Mouse (Mus musculus): ENCODE measurements around the gene Kif5a. TPM values are rescaled to one million over a fixed set of nuclear protein-coding genes. Genes with fewer than 3 reads are reported as not detected.
"Not testable (repeated sequence)": the region's sequence is repeated elsewhere in the genome, so short reads cannot be mapped to it uniquely, and the experiment has no call there.

The Kif5a gene
- polyA plus RNA-seq, 1 experiment from 2014 or later = 0.06 TPM

DNA sequence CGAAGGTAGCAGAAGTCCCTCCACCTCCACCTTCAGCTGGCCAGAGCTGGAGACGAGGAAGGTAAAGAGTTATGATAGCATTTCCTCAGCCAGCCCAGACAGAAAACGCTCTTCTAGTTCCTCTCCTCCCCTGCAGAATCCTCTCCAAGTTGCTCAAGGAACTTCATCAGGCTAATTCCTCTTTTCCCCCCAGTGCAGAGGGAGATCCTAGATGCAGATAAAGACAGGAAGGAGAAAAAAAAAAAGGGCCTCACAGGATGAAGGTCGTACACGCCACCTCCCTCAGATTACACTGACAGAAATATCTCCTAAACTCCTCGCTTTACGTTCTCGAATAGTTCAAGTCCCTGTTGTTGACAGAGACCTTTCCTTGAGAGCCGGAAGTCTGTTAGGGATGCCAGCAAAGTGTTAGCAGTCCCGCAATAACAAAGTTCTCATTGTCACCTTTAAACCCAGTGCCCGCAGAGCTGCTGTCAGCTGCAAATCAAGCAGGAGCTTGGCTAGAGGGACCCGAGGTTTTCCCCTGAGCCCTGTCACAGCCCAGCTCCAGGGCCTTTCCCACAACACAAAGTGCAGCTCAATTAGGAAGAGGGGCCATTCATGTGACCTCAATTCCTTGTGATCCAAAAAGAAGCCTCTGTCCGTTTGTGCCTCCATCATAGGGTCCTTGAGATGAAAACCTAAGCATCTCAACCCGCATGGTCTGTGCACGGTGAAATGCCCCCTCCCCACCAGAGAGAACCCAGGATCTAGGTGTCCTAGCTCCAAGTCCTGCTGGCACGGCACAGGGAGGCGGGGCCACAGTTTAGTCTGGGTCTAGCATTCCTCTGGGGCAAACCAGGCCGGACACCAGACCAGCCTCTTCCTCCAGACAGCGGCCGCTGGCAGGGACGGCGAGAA lies 68.5 kb downstream of the Kif5a start:
- Histone ChIP-seq H3K9me3 (ENCODE audit: low read length) (no peaks in the 10 kb centered on the region), H3K4me3 (ENCODE audit: low read depth, low read length) (peak overlapping the region; percentile 95), H3K27me3 (ENCODE audit: insufficient read depth, low read length) (peaks cover 7% of the 10 kb centered on the region; the same call in 1 of the 2 replicates), H3K9ac (replicated peaks) (peak overlapping the region; percentile 95), H3K27ac (ENCODE audit: low read depth) (peak overlapping the region; percentile 89), H3K36me3 (replicated peaks; ENCODE audit: insufficient read depth, low read length) (peaks cover 18% of the 10 kb centered on the region), H3K4me2 (ENCODE audit: low read depth, low read length) (peak overlapping the region; percentile 99), H3K4me1 (ENCODE audit: insufficient read depth) (peaks cover 27% of the 10 kb centered on the region)
- ATAC-seq (peak; percentile 70), DNase-seq (peak; percentile 66)
- TF ChIP-seq EP300 (IDR thresholded peaks at IDR 0.05; ENCODE audit: low read depth) (no peak), CTCF (IDR thresholded peaks at IDR 0.05; ENCODE audit: low read depth) (no peak)
- WGBS (ENCODE audit: insufficient replicate concordance) = 11% methylated on average over 22 of the region's 22 CpGs

DNA sequence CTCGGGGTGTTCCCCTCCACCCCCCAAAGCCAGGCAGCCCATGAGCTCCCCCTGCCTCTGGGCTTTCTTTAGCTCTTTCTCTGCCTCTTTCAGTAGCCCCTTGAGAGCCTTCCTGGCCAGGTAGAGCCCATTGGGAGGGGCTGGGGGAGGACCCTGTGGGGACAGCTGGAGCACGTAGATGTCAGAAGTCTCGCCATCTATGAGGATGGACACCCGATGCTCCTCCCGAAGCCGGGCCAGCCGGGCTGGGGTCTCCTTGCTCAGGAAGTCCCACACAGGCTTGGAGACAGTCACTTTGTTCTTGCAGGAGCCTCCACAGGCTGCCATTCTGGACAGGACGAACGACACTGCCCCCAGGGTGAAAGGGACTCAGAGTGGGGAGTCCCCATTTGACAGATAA lies 70.1 kb downstream of the Kif5a start:
- 78% methylated on average over 9 of the region's 9 CpGs for WGBS (ENCODE audit: insufficient replicate concordance)
- no peak overlapping the region for H3K4me2 ChIP-seq (ENCODE audit: low read depth, low read length)
- ATAC-seq = no peak
- peaks cover 44% of the 10 kb centered on the region for H3K4me1 ChIP-seq (ENCODE audit: insufficient read depth)
- no peak for TF ChIP-seq CTCF (IDR thresholded peaks at IDR 0.05; ENCODE audit: low read depth)
- TF ChIP-seq EP300 (IDR thresholded peaks at IDR 0.05; ENCODE audit: low read depth) = no peak
- peaks cover 2% of the 10 kb centered on the region; the same call in 1 of the 2 replicates for H3K36me3 ChIP-seq (replicated peaks; ENCODE audit: insufficient read depth, low read length)
- no peak for DNase-seq
- no peaks in the 10 kb centered on the region for H3K9me3 ChIP-seq (ENCODE audit: low read length)
- H3K4me3 ChIP-seq (ENCODE audit: low read depth, low read length) = no peak overlapping the region
- H3K27me3 ChIP-seq (ENCODE audit: insufficient read depth, low read length) = peaks cover 23% of the 10 kb centered on the region
- H3K9ac ChIP-seq (replicated peaks) = no peak overlapping the region
- no peak overlapping the region for H3K27ac ChIP-seq (ENCODE audit: low read depth)

DNA sequence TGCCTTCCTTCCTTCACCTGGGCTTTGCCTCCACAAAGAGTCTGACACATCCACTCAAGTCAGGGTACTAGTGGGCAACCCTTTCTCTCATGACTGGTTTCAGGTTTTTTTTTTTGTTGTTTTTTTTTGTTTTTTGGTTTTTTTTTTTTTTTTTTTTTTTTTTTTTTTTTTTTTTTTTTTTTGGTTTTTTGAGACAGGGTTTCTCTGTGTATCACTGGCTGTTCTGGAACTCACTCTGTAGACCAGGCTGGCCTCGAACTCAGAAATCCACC lies 71.2 kb downstream of the Kif5a start:
- DNase-seq; H3K9ac ChIP-seq (replicated peaks); H3K36me3 ChIP-seq (replicated peaks; ENCODE audit: insufficient read depth, low read length); H3K9me3 ChIP-seq (ENCODE audit: low read length); H3K4me3 ChIP-seq (ENCODE audit: low read depth, low read length); ATAC-seq; H3K4me2 ChIP-seq (ENCODE audit: low read depth, low read length): not testable (repeated sequence)
- WGBS (ENCODE audit: insufficient replicate concordance) = 84% methylated on average over 1 of the region's 1 CpGs
- Histone ChIP-seq H3K27ac (ENCODE audit: low read depth) (0 out of 2 replicates have a peak overlapping the region, but pooled peaks have one; percentile 1), H3K27me3 (ENCODE audit: insufficient read depth, low read length) (peaks cover 31% of the 10 kb centered on the region), H3K4me1 (ENCODE audit: insufficient read depth) (peaks cover 45% of the 10 kb centered on the region)

GRCm38 (mm10) chr10:127191191-127192056 lies 71.7 kb downstream of the Kif5a start:
- no peaks in the 10 kb centered on the region; the same call in 1 of the 2 replicates for H3K9me3 ChIP-seq (ENCODE audit: low read length)
- H3K4me1 ChIP-seq (ENCODE audit: insufficient read depth) = peaks cover 45% of the 10 kb centered on the region
- H3K4me2 ChIP-seq (ENCODE audit: low read depth, low read length) = no peak overlapping the region
- no peaks in the 10 kb centered on the region for H3K36me3 ChIP-seq (replicated peaks; ENCODE audit: insufficient read depth, low read length)
- no peak for DNase-seq
- WGBS (ENCODE audit: insufficient replicate concordance) = 66% methylated on average over 19 of the region's 19 CpGs
- H3K4me3 ChIP-seq (ENCODE audit: low read depth, low read length) = no peak overlapping the region
- H3K27ac ChIP-seq (ENCODE audit: low read depth) = peak overlapping the region; percentile 66; the same call in 1 of the 2 replicates
- no peak overlapping the region for H3K9ac ChIP-seq (replicated peaks)
- ATAC-seq = no peak
- H3K27me3 ChIP-seq (ENCODE audit: insufficient read depth, low read length) = peaks cover 31% of the 10 kb centered on the region
- no peak for TF ChIP-seq CTCF (IDR thresholded peaks at IDR 0.05; ENCODE audit: low read depth)
- no peak for TF ChIP-seq EP300 (IDR thresholded peaks at IDR 0.05; ENCODE audit: low read depth)

DNA sequence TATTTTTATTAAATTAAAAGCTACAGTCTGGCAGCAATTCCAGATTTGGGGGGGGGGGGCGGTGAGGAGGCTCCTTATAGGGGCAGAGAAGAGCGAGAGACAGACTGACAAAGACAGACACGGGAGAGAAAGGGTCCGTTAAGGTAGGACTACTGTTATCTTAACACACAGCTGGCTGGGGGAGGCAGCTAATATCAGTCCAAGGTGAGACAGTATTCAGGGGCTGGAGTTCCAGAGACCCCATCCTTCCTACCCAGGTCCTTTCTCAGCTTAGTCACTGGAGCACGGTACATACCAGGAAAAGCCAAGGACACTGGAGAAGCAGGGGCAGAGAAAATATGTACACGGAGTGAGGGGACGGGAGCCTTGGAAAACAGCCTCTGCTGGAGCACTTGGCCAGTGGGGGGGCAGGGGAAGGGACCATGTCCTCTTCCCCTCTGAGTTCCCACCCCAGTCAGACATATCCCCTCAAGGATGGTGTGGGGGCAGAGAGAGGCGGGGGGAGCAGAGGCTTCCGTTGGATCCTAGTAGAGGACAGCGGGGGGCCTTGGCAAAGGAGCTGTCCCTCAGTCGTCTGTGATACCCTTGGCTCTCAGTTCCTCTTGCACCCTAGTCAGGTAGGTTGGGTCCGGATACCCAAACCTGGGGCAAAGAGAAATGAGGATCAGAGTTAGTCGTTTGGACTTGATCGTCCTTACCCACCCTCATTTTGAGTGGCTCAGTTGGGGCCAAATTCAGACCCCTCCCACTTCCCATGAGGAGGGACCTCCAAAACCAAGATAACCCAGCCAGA lies 72.6 kb downstream of the Kif5a start:
- no peak for ATAC-seq
- no peaks in the 10 kb centered on the region for H3K36me3 ChIP-seq (replicated peaks; ENCODE audit: insufficient read depth, low read length)
- H3K9me3 ChIP-seq (ENCODE audit: low read length) = no peaks in the 10 kb centered on the region; the same call in 1 of the 2 replicates
- 45% methylated on average over 14 of the region's 14 CpGs for WGBS (ENCODE audit: insufficient replicate concordance)
- peak overlapping the region; percentile 90 for H3K4me2 ChIP-seq (ENCODE audit: low read depth, low read length)
- no peak overlapping the region; the same call in 1 of the 2 replicates for H3K9ac ChIP-seq (replicated peaks)
- TF ChIP-seq CTCF (IDR thresholded peaks at IDR 0.05; ENCODE audit: low read depth) (no peak), EP300 (IDR thresholded peaks at IDR 0.05; ENCODE audit: low read depth) (no peak)
- H3K27ac ChIP-seq (ENCODE audit: low read depth) = peak overlapping the region; percentile 66
- peaks cover 41% of the 10 kb centered on the region for H3K4me1 ChIP-seq (ENCODE audit: insufficient read depth)
- peaks cover 31% of the 10 kb centered on the region for H3K27me3 ChIP-seq (ENCODE audit: insufficient read depth, low read length)
- DNase-seq = no peak
- no peak overlapping the region for H3K4me3 ChIP-seq (ENCODE audit: low read depth, low read length)

Data from liver, postnatal 0 days (tissue).